Mouse (Mus musculus) cerebellum, adult 2 months (tissue): ENCODE data around the gene Adamtsl1.

Experiments
- CTCF ChIP-seq: fragments of 200-500 bp; IDR thresholded peaks from 2 replicates; pipeline ENCODE4 v1.5.1; 2011; ENCODE audit warnings: low read depth, mild to moderate bottlenecking, control low read depth, low read length, moderate library complexity, borderline replicate concordance; ENCODE audit not compliant: insufficient read depth
- POLR2A ChIP-seq: fragments of 200-500 bp; IDR thresholded peaks from 2 replicates; pipeline ENCODE4 v1.6.1; 2011; ENCODE audit warnings: low read length, control low read depth, borderline replicate concordance; ENCODE audit not compliant: insufficient read depth

- TF ChIP-seq CTCF (no peak), POLR2A (no peak)
Observed at GRCm38 (mm10) chr4:86045448-86045847, 531.5 kb downstream of the Adamtsl1 start.
